Mouse (Mus musculus) myocyte (in vitro differentiated cells): ENCODE results near the gene Spata32. TPM values are rescaled to one million over a fixed set of nuclear protein-coding genes. Genes with fewer than 3 reads are reported as not detected.

Source experiments
- H3K27me3 ChIP-seq: one replicate; pipeline ENCODE4 v1.6.1; 2011; ENCODE audit not compliant: control insufficient read depth, insufficient read depth, insufficient read length
- H3K36me3 ChIP-seq: one replicate; pipeline ENCODE4 v1.6.1; 2011; ENCODE audit not compliant: control insufficient read depth, insufficient read depth
- H3K4me2 ChIP-seq: one replicate; pipeline ENCODE4 v1.6.1; 2011; ENCODE audit warnings: low read depth, control low read depth
- H3K4me3 ChIP-seq: one replicate; pipeline ENCODE4 v1.5.1; 2011; ENCODE audit warnings: mild to moderate bottlenecking, control low read depth, moderate library complexity
- H3K79me2 ChIP-seq: one replicate; pipeline ENCODE4 v1.6.1; 2011; ENCODE audit not compliant: control insufficient read depth, insufficient read depth
- H3ac ChIP-seq: one replicate; pipeline ENCODE4 v1.6.1; 2011; ENCODE audit not compliant: control insufficient read depth, insufficient read length
- CEBPB ChIP-seq: IDR thresholded peaks from 2 replicates; pipeline ENCODE4 v1.6.1; 2011; ENCODE audit warnings: mild to moderate bottlenecking, moderate library complexity; ENCODE audit not compliant: poor library complexity, insufficient read depth, severe bottlenecking
- E2F4 ChIP-seq: IDR thresholded peaks from one replicate; pipeline ENCODE4 v1.6.1; 2011; ENCODE audit warnings: mild to moderate bottlenecking, control low read depth, moderate library complexity; ENCODE audit not compliant: insufficient read depth
- MAX ChIP-seq: IDR thresholded peaks from one replicate; pipeline ENCODE4 v1.6.1; 2011; ENCODE audit warnings: low read depth, mild to moderate bottlenecking, control low read depth
- MYOD1 ChIP-seq, 3 experiments: IDR thresholded peaks; one replicate each; pipeline ENCODE4 v1.6.1; 2011; ENCODE audit warnings: control low read depth in 2 of 3, low read depth in 2 of 3, mild to moderate bottlenecking in 2 of 3, moderate library complexity in 1 of 3; ENCODE audit not compliant: insufficient read length in 2 of 3, control insufficient read depth in 1 of 3
- MYOG ChIP-seq, 3 experiments: IDR thresholded peaks; one replicate each; pipeline ENCODE4 v1.6.1; 2011; ENCODE audit warnings: control low read depth in 2 of 3, low read depth in 2 of 3, mild to moderate bottlenecking in 2 of 3; ENCODE audit not compliant: insufficient read length in 2 of 3, control insufficient read depth in 1 of 3, insufficient read depth in 1 of 3
- POLR2A ChIP-seq: IDR thresholded peaks from one replicate; pipeline ENCODE4 v1.6.1; 2011; ENCODE audit warnings: low read depth, mild to moderate bottlenecking, control low read depth, moderate library complexity; ENCODE audit not compliant: insufficient read length
- POLR2AphosphoS2 ChIP-seq: IDR thresholded peaks from one replicate; pipeline ENCODE4 v1.6.1; 2011; ENCODE audit warnings: low read depth, control low read depth; ENCODE audit not compliant: insufficient read length
- REST ChIP-seq: IDR thresholded peaks from one replicate; pipeline ENCODE4 v1.6.1; 2011; ENCODE audit warnings: mild to moderate bottlenecking, control low read depth, moderate library complexity; ENCODE audit not compliant: insufficient read depth, insufficient read length
- SRF ChIP-seq: IDR thresholded peaks from one replicate; pipeline ENCODE4 v1.6.1; 2011; ENCODE audit warnings: low read depth; ENCODE audit not compliant: control insufficient read depth, insufficient read length
- TCF12 ChIP-seq: IDR thresholded peaks from one replicate; pipeline ENCODE4 v1.6.1; 2011; ENCODE audit warnings: mild to moderate bottlenecking, control low read depth; ENCODE audit not compliant: poor library complexity, insufficient read depth, severe bottlenecking
- TCF3 ChIP-seq: IDR thresholded peaks from one replicate; pipeline ENCODE4 v1.6.1; 2011; ENCODE audit warnings: low read depth, control low read depth; ENCODE audit not compliant: insufficient read length
- USF1 ChIP-seq: IDR thresholded peaks from one replicate; pipeline ENCODE4 v1.6.1; 2011; ENCODE audit warnings: low read depth, mild to moderate bottlenecking, control low read depth, moderate library complexity
- polyA plus RNA-seq: library from polyadenylated mRNA; unstranded; fragments of >200 nt; fragmentation: generic; extraction: Trizol; gene quantifications from one replicate; pipeline ENCODE4 v1.2.1, GENCODE M21; 2012; ENCODE audit warnings: missing spikeins

Gene Spata32
- polyA plus RNA-seq, 1 experiment = 0.04 TPM

- Histone ChIP-seq H3ac (peak overlapping the region; percentile 4), H3K79me2 (no peaks in the 10 kb centered on the region), H3K27me3 (peaks cover 7% of the 10 kb centered on the region), H3K36me3 (no peaks in the 10 kb centered on the region), H3K4me2 (peak overlapping the region; percentile 52), H3K4me3 (peak overlapping the region; percentile 12)
- peak in 1 of 3 experiments; percentile 3 for TF ChIP-seq MYOD1 (IDR thresholded peaks at IDR 0.05; ENCODE audit: control insufficient read depth in 1 of 3, insufficient read length in 2 of 3, low read depth in 2 of 3)
- no peak for TF ChIP-seq E2F4
- no peak for TF ChIP-seq MYOG (IDR thresholded peaks at IDR 0.05; ENCODE audit: control insufficient read depth in 1 of 3, insufficient read depth in 1 of 3, insufficient read length in 2 of 3, low read depth in 2 of 3)
- no peak for TF ChIP-seq TCF3
These were observed 47.0 kb downstream of the Spata32 start for GRCm38 (mm10) chr11:103171286-103171620.

DNA sequence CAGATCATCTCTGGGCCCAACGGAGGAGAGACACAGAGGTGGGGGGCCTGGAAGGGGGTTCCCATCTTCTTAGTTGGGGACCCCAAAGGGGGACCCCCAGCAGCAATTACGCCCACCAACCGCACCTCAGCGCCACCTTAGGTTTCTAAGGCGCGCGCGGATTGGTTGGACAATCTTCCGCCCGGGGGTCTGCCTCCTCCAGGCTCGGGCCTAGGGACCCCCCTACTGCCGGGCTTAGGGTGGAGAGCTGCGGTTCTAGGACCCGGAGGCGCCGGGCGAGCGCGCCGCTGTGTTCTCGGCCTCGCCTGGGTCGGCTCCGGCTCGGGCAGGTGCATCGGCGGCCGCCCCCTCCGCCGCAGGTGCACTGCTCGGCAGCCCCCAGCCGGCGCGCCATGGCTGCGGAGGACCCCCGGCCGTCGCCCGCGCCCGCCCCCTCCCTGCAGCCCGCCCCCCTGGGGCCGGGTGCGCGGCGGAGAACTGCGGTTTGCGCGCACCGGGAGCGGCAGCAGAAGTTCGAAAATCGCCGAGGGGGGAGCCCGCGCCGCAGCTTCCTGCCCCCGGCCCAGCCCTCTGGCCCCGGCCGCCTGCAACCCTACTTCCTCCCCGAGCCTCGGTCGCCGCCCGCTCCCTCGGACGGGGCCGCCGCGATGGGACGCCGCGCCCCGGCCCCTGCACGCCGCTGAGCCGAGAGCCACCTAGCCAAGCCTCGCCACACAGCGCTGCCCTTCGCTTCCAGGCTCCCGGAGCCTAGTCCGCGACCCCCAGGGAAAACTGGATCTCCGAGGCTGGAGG is 47.5 kb downstream of the Spata32 start, which contains the start of gene Fmnl1:
TSS of gene Fmnl1 (plus strand) at position 614 of the 792 bp plus-strand sequence.
- peak within 1 kb of the TSS; percentile 4 for H3ac ChIP-seq
- H3K4me3 ChIP-seq = peak within 1 kb of the TSS; percentile 12
- peaks cover 7% of the 10 kb centered on the region for H3K27me3 ChIP-seq
- no peaks in the 10 kb centered on the region for H3K79me2 ChIP-seq
- peak within 1 kb of the TSS; percentile 52 for H3K4me2 ChIP-seq
- no peaks in the 10 kb centered on the region for H3K36me3 ChIP-seq
- peak in 1 of 3 experiments; percentile 39 for TF ChIP-seq MYOD1 (IDR thresholded peaks at IDR 0.05; ENCODE audit: control insufficient read depth in 1 of 3, insufficient read length in 2 of 3, low read depth in 2 of 3)
- TF ChIP-seq REST = no peak

GRCm38 (mm10) chr11:103170111-103170493 is 48.1 kb downstream of the Spata32 start:
- TF ChIP-seq SRF (no peak), TCF3 (no peak), MYOD1 (IDR thresholded peaks at IDR 0.05; ENCODE audit: control insufficient read depth in 1 of 3, insufficient read length in 2 of 3, low read depth in 2 of 3) (no peak), USF1 (no peak), REST (no peak), MYOG (IDR thresholded peaks at IDR 0.05; ENCODE audit: control insufficient read depth in 1 of 3, insufficient read depth in 1 of 3, insufficient read length in 2 of 3, low read depth in 2 of 3) (no peak), CEBPB (no peak), MAX (no peak), TCF12 (no peak), POLR2A (no peak)
- no peaks in the 10 kb centered on the region for H3K36me3 ChIP-seq
- H3K4me2 ChIP-seq = peak overlapping the region; percentile 52
- no peak overlapping the region for H3K4me3 ChIP-seq
- H3K79me2 ChIP-seq = no peaks in the 10 kb centered on the region
- H3K27me3 ChIP-seq = peaks cover 7% of the 10 kb centered on the region
- H3ac ChIP-seq = no peak overlapping the region

GRCm38 (mm10) chr11:103169664-103170063 is 48.6 kb downstream of the Spata32 start:
- Histone ChIP-seq H3K36me3 (no peaks in the 10 kb centered on the region), H3ac (no peak overlapping the region), H3K4me3 (no peak overlapping the region), H3K27me3 (peaks cover 7% of the 10 kb centered on the region), H3K4me2 (no peak overlapping the region), H3K79me2 (no peaks in the 10 kb centered on the region)
- TF ChIP-seq TCF3 = no peak
- TF ChIP-seq E2F4 = no peak
- TF ChIP-seq MYOD1 (IDR thresholded peaks at IDR 0.05; ENCODE audit: control insufficient read depth in 1 of 3, insufficient read length in 2 of 3, low read depth in 2 of 3) = no peak
- no peak for TF ChIP-seq POLR2AphosphoS2
- TF ChIP-seq USF1 = no peak
- no peak for TF ChIP-seq TCF12
- no peak for TF ChIP-seq MYOG (IDR thresholded peaks at IDR 0.05; ENCODE audit: control insufficient read depth in 1 of 3, insufficient read depth in 1 of 3, insufficient read length in 2 of 3, low read depth in 2 of 3)
- no peak for TF ChIP-seq POLR2A
- TF ChIP-seq REST = no peak

DNA sequence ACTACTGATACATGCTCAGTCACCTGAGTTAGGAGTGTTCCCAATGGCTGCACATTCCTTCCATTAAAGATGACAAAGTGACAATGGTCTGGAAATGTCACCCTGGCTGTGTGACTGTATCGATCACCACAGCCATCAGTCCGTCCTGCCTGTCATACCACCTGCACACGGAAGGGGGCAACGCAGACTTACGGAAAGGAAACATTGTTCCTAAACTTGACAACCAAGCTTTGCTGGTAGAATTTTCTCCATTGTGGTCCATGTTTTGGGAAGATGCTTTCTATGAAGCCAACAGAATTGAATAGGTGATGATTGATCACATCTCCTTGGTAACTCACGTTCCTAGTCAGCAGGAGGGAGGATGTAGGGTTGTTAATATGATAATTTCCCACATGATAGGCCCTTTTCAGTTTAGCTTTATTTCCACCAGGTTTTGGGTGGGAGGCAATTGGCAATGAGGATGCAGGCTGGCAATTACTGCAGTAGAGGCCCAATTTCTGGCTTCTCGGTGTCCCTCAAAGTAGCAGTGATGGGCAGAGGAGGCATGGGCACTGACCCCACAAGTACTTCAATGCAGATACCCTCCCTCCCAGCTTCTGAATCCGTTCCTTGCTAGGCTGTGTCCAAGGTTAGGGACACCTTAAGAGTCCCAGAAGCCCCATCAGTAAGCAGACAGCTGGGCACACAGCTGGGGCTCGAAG is 49.4 kb downstream of the Spata32 start:
- Histone ChIP-seq H3K4me3 (no peak overlapping the region), H3K4me2 (no peak overlapping the region), H3K36me3 (no peaks in the 10 kb centered on the region), H3K79me2 (no peaks in the 10 kb centered on the region), H3K27me3 (peaks cover 7% of the 10 kb centered on the region), H3ac (no peak overlapping the region)
- TF ChIP-seq POLR2AphosphoS2 (no peak), MYOD1 (IDR thresholded peaks at IDR 0.05; ENCODE audit: control insufficient read depth in 1 of 3, insufficient read length in 2 of 3, low read depth in 2 of 3) (no peak), CEBPB (no peak)
